Mouse (Mus musculus) testis, adult 2 months (tissue): ENCODE measurements around the gene Tle2.

Source experiments
- CTCF ChIP-seq: fragments of 200-500 bp; IDR thresholded peaks from 2 replicates; pipeline ENCODE4 v1.5.1; 2012; ENCODE audit warnings: low read depth, mild to moderate bottlenecking, inconsistent platforms, low read length, moderate library complexity; ENCODE audit not compliant: control insufficient read depth, insufficient read depth, insufficient replicate concordance
- POLR2A ChIP-seq: fragments of 200-500 bp; IDR thresholded peaks from 2 replicates; pipeline ENCODE4 v1.6.1; 2012; ENCODE audit warnings: low read depth, mild to moderate bottlenecking, inconsistent platforms, low read length, moderate library complexity; ENCODE audit not compliant: control insufficient read depth

GRCm38 (mm10) chr10:81565257-81566228 is 8.8 kb upstream of the Tle2 start:
- TF ChIP-seq POLR2A (no peak), CTCF (no peak)
